Mouse (Mus musculus) hindbrain, embryonic 15.5 days (tissue): ENCODE data around the gene Apoa4. TPM values are rescaled to one million over a fixed set of nuclear protein-coding genes. Genes with fewer than 3 reads are reported as not detected.

Experiments used
- ATAC-seq: fragments of 200-750 bp; cut with Nextera tagmentation; 2 replicates; pipeline ENCODE4 v1.8.0; 2017; ENCODE audit warnings: low read depth, moderate number of reproducible peaks, moderate TSS enrichment; ENCODE audit not compliant: low FRiP score
- H3K27ac ChIP-seq: fragments of 300-500 bp; sonication (generic); replicated peaks from 2 replicates; pipeline ENCODE4 v1.5.1; 2015; ENCODE audit warnings: mild to moderate bottlenecking, inconsistent platforms
- H3K27me3 ChIP-seq: fragments of 300-500 bp; sonication (generic); 2 replicates; pipeline ENCODE4 v1.6.1; 2015; ENCODE audit warnings: control low read depth, inconsistent platforms
- H3K36me3 ChIP-seq: fragments of 300-500 bp; sonication (generic); 2 replicates; pipeline ENCODE4 v1.6.1; 2015; ENCODE audit warnings: control low read depth, inconsistent platforms
- H3K4me1 ChIP-seq: fragments of 300-500 bp; sonication (generic); replicated peaks from 2 replicates; pipeline ENCODE4 v1.6.1; 2015; ENCODE audit warnings: control low read depth, inconsistent platforms
- H3K4me2 ChIP-seq: fragments of 300-500 bp; sonication (generic); 2 replicates; pipeline ENCODE4 v1.6.1; 2015; ENCODE audit warnings: moderate library complexity, mild to moderate bottlenecking, inconsistent platforms
- H3K4me3 ChIP-seq: fragments of 300-500 bp; sonication (generic); 2 replicates; pipeline ENCODE4 v1.5.1; 2015; ENCODE audit warnings: mild to moderate bottlenecking, inconsistent platforms
- H3K9ac ChIP-seq: fragments of 300-500 bp; sonication (generic); 2 replicates; pipeline ENCODE4 v1.6.1; 2015; ENCODE audit warnings: inconsistent platforms
- H3K9me3 ChIP-seq: fragments of 300-500 bp; sonication (generic); 2 replicates; pipeline ENCODE4 v1.6.1; 2016; ENCODE audit warnings: control low read depth, inconsistent platforms
- WGBS: fragments of 180-500 bp; shearing (Covaris S2); methylation state at CpG from one replicate; pipeline ENCODE4 v1.1.7; 2015; 5-methylcytosine and 5-hydroxymethylcytosine counted together
- polyA plus RNA-seq: library from polyadenylated mRNA; unstranded; fragments of >200 nt; fragmentation: Nextera tagmentation; extraction: Ambion mirVana; gene quantifications from 2 replicates; pipeline ENCODE4 v1.2.1, GENCODE M21; 2015

Gene Apoa4
- polyA plus RNA-seq, result 0.59 TPM in 1 of 2 replicates, not detected in the other

DNA sequence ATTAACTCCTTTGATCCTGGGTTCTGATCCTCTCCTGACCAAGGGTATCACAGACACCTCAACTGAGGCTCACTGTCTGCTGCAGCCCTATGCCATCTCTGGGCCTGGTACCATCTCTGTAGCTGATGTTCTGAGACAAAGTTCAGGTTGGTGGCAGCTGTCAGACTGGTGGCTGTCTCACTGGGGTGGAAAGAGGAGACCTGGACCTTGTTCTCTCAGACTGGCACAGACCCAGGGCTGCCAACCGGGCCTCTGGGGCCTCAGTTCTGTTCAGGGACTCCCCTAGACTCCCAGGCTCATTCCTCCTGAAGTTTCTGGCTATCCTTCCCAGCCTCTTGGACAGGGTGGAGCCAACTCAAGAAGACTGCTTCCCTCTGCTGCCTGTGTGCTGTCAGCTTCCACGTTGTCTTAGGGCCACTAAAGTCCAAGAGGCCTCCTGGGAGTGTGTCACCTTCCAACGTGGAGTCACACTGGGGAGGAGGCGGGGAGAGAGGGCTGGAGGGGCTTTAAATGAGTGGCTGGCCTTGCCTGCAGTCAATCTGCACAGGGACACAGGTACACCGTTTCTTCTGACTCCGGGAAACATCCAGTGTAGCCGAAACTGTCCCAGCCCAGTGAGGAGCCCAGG, at the start of gene Apoa4:
Gene Apoa4 (plus strand): TSS at position 171 of the 628 bp plus-strand sequence.
- Histone ChIP-seq H3K4me2 (no peak within 1 kb of the TSS), H3K4me3 (no peak within 1 kb of the TSS), H3K4me1 (no peaks in the 10 kb centered on the region), H3K36me3 (no peaks in the 10 kb centered on the region), H3K27ac (no peak within 1 kb of the TSS), H3K9ac (no peak within 1 kb of the TSS), H3K27me3 (no peaks in the 10 kb centered on the region), H3K9me3 (no peaks in the 10 kb centered on the region)
- ATAC-seq, result no peak
- 76% methylated on average over 7 of the region's 7 CpGs for WGBS

DNA sequence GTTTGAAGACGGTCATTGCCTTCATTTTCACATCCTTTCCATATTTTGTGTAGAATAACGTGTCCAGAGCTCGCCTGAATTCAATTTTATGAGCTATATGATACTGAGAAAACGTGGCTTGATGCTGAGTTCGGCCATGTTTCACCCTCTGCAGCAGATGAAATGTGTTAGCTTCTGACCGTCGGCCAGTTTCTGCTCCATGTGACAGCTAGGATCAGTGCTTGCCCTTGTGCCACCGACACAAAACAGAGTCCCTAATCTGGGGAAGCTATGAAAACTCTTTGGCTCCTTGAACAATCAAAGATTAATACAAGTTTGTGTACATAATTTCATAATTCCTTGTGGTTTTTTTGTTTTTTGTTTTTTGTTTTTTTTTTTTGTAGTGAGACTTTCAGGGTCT, 49.3 kb upstream of the Apoa4 start:
- WGBS, result 76% methylated on average over 8 of the region's 8 CpGs
- Histone ChIP-seq H3K4me3 (no peak overlapping the region), H3K27ac (no peak overlapping the region), H3K9ac (no peak overlapping the region), H3K4me2 (no peak overlapping the region), H3K4me1 (peaks cover 4% of the 10 kb centered on the region; the same call in 1 of the 2 replicates), H3K9me3 (no peaks in the 10 kb centered on the region), H3K27me3 (no peaks in the 10 kb centered on the region), H3K36me3 (peaks cover 11% of the 10 kb centered on the region)
- no peak for ATAC-seq

DNA sequence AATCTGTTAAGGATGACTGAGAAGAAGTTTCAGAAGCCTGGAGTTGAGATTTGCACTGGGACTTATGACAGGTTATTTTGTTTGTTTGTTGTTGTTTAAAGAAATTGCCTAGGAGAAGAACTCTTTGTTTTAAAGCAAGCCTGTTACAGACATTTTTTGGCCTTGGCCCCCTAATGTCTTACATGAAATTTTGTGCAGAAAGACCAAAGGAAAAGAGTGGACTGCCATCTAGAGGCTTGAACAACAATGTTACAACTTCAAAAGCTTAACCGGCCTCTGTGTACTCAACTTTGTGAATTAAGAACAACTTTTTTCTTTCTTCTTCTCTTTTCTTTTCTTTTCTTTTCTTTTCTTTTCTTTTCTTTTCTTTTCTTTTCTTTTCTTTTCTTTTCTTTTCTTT, 48.9 kb upstream of the Apoa4 start:
- no peak for ATAC-seq
- peaks cover 11% of the 10 kb centered on the region for H3K36me3 ChIP-seq
- H3K4me3 ChIP-seq, result no peak overlapping the region
- H3K9ac ChIP-seq, result no peak overlapping the region
- peaks cover 4% of the 10 kb centered on the region; the same call in 1 of the 2 replicates for H3K4me1 ChIP-seq
- no peak overlapping the region for H3K4me2 ChIP-seq
- WGBS, result 42% methylated on average over 1 of the region's 1 CpGs
- H3K27ac ChIP-seq, result no peak overlapping the region
- no peaks in the 10 kb centered on the region for H3K9me3 ChIP-seq
- H3K27me3 ChIP-seq, result no peaks in the 10 kb centered on the region

DNA sequence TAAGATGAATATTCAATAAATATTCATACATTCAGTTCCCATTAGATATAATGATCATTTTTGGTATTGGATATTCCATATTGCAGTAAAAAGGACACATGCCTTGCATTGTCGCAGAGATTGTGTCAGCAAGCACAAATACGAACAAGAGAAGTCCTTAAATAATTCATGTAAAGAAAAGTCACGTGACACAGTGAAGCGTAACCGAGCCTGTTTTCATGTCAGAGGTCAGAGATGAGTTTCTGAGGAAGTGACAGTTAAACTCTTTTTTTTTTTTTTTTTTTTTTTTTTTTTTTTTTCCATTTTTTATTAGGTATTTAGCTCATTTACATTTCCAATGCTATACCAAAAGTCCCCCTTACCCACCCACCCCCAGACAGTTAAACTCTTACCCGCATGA, 47.9 kb upstream of the Apoa4 start:
- H3K4me3 ChIP-seq, result no peak overlapping the region
- H3K27ac ChIP-seq, result no peak overlapping the region
- H3K4me2 ChIP-seq, result no peak overlapping the region
- no peaks in the 10 kb centered on the region for H3K9me3 ChIP-seq
- ATAC-seq, result no peak
- H3K9ac ChIP-seq, result no peak overlapping the region
- H3K27me3 ChIP-seq, result no peaks in the 10 kb centered on the region
- WGBS, result 70% methylated on average over 6 of the region's 6 CpGs
- peaks cover 4% of the 10 kb centered on the region; the same call in 1 of the 2 replicates for H3K4me1 ChIP-seq
- peaks cover 11% of the 10 kb centered on the region for H3K36me3 ChIP-seq

DNA sequence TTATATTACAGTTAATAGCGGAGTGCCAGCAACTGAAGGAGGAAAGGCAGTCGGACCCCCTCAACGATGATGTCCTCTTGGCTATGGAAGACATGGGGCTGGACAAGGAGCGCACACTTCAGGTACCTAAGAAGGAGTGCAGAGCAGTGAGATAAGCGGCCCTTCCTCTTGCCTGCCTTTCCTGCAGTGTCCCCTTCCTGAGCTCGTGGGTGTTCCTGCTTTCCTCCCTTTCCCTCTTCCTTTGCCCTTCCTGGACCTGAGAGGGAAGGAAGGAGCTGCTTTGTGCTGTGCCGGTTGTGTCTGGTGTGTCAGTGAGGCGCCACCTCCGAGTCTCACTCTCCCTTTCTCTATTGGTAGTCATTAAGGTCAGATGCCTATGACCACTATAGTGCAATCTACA, 45.7 kb upstream of the Apoa4 start:
- Histone ChIP-seq H3K27ac (no peak overlapping the region), H3K36me3 (peaks cover 28% of the 10 kb centered on the region), H3K4me1 (no peaks in the 10 kb centered on the region), H3K4me2 (no peak overlapping the region), H3K9ac (no peak overlapping the region), H3K27me3 (no peaks in the 10 kb centered on the region), H3K4me3 (no peak overlapping the region), H3K9me3 (no peaks in the 10 kb centered on the region)
- ATAC-seq, result no peak
- 91% methylated on average over 9 of the region's 9 CpGs for WGBS

DNA sequence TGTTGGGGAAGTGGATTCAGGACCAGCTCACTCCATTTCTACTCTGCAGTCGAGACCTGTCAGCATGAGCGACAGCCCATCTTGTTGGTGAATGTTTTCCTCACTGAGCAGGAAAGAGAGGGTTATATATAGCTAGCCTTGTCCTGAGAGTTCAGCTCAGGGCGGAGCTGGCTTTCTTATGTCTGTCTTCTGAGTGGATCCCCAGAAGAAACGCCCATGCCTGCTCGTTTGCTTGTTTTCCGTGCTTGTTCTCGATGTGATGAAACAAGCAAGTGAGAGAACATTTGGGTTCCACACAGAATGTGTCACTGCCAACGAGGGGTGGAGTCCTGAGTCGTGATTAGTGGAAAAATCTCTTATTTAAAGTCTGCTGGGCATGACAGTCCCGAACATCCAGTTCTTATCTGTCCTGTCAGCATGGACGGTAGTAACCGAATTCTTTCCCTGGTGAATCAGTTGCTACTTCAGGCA, 43.8 kb upstream of the Apoa4 start:
- WGBS, result 89% methylated on average over 12 of the region's 12 CpGs
- H3K4me3 ChIP-seq, result no peak overlapping the region
- no peak for ATAC-seq
- H3K36me3 ChIP-seq, result peaks cover 28% of the 10 kb centered on the region
- no peak overlapping the region for H3K4me2 ChIP-seq
- no peaks in the 10 kb centered on the region for H3K4me1 ChIP-seq
- H3K9me3 ChIP-seq, result no peaks in the 10 kb centered on the region
- H3K9ac ChIP-seq, result no peak overlapping the region
- no peaks in the 10 kb centered on the region for H3K27me3 ChIP-seq
- H3K27ac ChIP-seq, result no peak overlapping the region

DNA sequence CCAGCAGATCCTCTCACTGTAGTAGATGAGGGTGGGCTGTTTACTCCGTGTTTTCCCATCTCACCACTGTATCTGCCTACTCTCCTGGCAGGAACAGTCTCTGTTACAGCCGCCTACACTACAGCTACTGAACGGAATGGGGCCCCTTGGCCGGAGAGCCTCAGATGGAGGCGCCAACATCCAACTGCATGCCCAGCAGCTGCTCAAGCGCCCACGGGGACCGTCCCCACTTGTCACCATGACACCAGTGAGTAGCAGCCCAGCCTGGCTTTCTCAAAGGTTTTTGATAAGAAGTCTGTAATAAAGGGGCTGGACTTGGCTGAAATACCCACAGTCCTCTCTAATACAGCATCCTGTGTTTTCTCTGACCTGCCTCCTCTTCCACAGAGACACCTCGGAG, 42.0 kb upstream of the Apoa4 start:
- no peaks in the 10 kb centered on the region for H3K27me3 ChIP-seq
- no peak overlapping the region for H3K4me3 ChIP-seq
- no peaks in the 10 kb centered on the region for H3K4me1 ChIP-seq
- no peaks in the 10 kb centered on the region for H3K9me3 ChIP-seq
- H3K4me2 ChIP-seq, result no peak overlapping the region
- WGBS, result 84% methylated on average over 9 of the region's 9 CpGs
- H3K36me3 ChIP-seq, result peaks cover 32% of the 10 kb centered on the region
- ATAC-seq, result no peak
- H3K9ac ChIP-seq, result no peak overlapping the region
- no peak overlapping the region for H3K27ac ChIP-seq

DNA sequence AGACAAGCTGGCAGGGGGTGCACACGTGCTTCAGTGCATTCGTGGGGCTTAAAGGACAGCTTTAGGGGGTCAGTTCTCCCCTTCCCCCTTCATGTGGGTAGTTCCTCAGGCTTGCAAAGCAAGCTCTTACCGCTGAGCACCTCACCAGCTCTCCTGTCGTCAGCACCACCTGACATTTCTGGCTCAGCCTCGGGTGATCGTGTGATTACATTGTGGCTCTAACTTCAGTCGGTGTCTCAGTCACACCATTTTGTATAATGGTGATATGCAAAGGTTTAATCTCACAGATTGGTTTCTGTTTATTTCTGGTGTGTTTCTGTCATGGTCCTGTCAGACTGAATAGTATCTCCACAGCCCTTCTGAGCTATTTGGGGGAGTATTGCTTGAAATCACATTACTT, 41.6 kb upstream of the Apoa4 start:
- H3K9me3 ChIP-seq, result no peaks in the 10 kb centered on the region
- peaks cover 34% of the 10 kb centered on the region for H3K36me3 ChIP-seq
- WGBS, result 83% methylated on average over 7 of the region's 7 CpGs
- H3K27ac ChIP-seq, result no peak overlapping the region
- H3K4me1 ChIP-seq, result no peaks in the 10 kb centered on the region
- no peak for ATAC-seq
- H3K9ac ChIP-seq, result no peak overlapping the region
- H3K4me2 ChIP-seq, result no peak overlapping the region
- no peak overlapping the region for H3K4me3 ChIP-seq
- no peaks in the 10 kb centered on the region for H3K27me3 ChIP-seq

DNA sequence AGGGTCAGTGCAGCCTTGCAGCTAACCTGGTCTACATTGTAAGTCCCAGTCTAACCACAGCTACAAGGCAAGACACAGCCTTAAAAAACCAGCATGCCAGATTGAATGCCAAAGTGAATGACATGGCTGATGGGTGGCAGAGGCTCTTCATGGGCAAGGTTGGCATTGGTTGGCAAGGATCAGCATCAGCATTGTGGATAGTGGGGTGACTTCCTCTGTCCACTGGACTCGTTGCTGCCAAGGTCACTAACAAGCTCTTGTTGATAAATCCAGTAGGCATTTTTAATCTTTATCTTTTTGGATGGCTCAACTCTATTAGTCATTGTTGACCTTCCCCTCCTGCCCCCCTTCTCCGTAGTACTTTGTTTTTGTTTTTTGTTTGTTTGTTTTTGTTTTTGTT, 40.9 kb upstream of the Apoa4 start:
- Histone ChIP-seq H3K4me3 (no peak overlapping the region), H3K27me3 (no peaks in the 10 kb centered on the region), H3K4me1 (no peaks in the 10 kb centered on the region), H3K27ac (no peak overlapping the region), H3K4me2 (no peak overlapping the region), H3K36me3 (peaks cover 40% of the 10 kb centered on the region), H3K9ac (no peak overlapping the region), H3K9me3 (no peaks in the 10 kb centered on the region)
- no peak for ATAC-seq
- WGBS, result 95% methylated on average over 2 of the region's 2 CpGs

DNA sequence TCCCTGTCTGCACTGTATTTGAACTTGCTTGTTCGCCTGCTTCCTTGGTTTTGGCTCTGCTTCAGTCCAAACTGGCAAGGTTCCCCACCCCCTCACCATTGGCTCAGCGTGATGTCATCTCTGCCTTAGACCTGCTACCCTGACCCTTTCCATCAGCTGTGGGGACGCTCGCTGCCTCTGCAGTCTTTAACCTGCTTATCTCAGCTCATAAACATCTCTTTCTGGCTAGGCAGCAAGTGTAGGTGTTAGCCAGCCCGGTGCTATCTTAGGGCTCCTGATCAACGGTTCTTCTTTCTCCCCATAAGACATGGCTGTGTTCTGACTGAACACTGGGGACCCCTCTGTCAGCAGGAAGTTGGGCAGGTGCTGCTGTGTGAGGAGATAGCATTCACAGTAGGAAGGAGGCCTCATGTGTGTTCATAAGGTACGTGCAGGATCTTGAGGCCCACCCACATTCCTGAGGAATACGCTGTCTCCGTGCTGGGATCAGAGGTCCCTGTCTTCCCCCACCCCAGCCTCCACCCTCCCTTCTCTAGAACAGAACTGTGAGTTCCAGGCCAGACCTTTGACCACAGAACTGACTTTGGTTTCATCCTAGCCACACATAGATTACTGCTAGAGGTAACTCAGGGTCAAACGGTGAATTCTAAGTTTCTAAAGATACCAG, 33.5 kb upstream of the Apoa4 start:
- Histone ChIP-seq H3K9me3 (no peaks in the 10 kb centered on the region), H3K4me1 (no peaks in the 10 kb centered on the region), H3K4me3 (no peak overlapping the region), H3K9ac (no peak overlapping the region), H3K4me2 (no peak overlapping the region), H3K36me3 (peaks cover 41% of the 10 kb centered on the region), H3K27ac (no peak overlapping the region), H3K27me3 (no peaks in the 10 kb centered on the region)
- WGBS, result 89% methylated on average over 10 of the region's 10 CpGs
- no peak for ATAC-seq

DNA sequence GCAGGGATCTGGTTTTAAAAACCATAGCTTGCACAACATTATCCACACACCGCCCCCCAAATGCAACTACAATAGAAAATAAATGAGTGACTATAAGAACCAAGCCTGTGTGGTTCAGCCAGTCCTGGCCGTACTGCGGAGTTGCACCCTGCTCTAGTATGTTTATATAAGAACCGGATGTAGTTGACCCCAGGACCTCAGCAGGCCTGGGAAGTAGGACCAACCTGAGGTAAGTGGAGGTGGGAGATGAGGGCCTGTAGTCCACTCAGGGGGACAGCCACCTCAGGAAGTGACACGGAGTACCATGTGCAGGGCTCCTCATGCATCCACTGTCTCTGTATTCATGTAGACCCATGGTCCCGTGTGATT, 33.0 kb upstream of the Apoa4 start:
- H3K27ac ChIP-seq, result no peak overlapping the region
- no peaks in the 10 kb centered on the region for H3K27me3 ChIP-seq
- no peaks in the 10 kb centered on the region for H3K4me1 ChIP-seq
- H3K36me3 ChIP-seq, result peaks cover 42% of the 10 kb centered on the region
- no peak for ATAC-seq
- H3K9ac ChIP-seq, result no peak overlapping the region
- no peak overlapping the region for H3K4me2 ChIP-seq
- 93% methylated on average over 6 of the region's 6 CpGs for WGBS
- no peak overlapping the region for H3K4me3 ChIP-seq
- H3K9me3 ChIP-seq, result no peaks in the 10 kb centered on the region

DNA sequence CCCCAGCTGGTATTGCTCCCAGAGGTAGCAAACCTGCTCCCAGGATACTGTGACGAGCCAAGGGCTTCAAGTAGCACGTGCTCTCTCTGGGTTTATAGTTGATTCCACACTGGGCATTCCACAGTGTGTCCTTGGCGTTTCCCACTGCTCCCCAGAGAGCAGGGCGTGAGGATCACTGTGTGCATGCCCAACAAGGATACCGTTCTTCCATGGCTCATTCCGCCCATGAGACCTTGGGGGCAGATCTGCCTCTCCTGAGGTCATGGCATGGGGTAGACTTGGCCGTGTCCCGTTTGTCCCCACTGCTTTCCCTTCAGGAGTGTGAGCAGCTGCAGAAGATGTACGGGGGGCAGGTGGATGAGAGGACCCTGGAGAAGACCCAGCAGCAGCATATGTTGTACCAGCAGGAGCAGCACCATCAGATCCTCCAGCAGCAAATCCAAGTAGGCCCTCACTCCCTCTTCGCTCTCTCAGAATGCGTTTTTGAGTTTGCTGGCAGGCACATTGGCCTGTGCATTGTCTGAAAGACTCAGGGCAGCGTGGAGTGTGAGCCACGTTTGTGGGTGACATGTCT, 32.0 kb upstream of the Apoa4 start:
- 82% methylated on average over 13 of the region's 13 CpGs for WGBS
- Histone ChIP-seq H3K4me3 (no peak overlapping the region), H3K4me2 (no peak overlapping the region), H3K4me1 (no peaks in the 10 kb centered on the region), H3K9ac (no peak overlapping the region), H3K36me3 (peaks cover 42% of the 10 kb centered on the region), H3K27me3 (no peaks in the 10 kb centered on the region), H3K9me3 (no peaks in the 10 kb centered on the region), H3K27ac (no peak overlapping the region)
- no peak for ATAC-seq
